Mouse (Mus musculus): ENCODE results near the gene Ech1. TPM values are rescaled to one million over a fixed set of nuclear protein-coding genes. Genes with fewer than 3 reads are reported as not detected.
A peak's percentile ranks its signal among the peaks of the same experiment; 100 is the strongest.

Gene Ech1
- polyA plus RNA-seq, 1 experiment from 2014 or later: 72.0 TPM

GRCm38 (mm10) chr7:28792391-28793185 is 32.4 kb upstream of the Ech1 start:
- Histone ChIP-seq H3K4me3 (no peak overlapping the region), H3K27ac (peak overlapping the region; percentile 32; the same call in 1 of the 2 replicates), H3K9me3 (no peaks in the 10 kb centered on the region), H3K4me1 (peaks cover 43% of the 10 kb centered on the region), H3K27me3 (ENCODE audit: poor library complexity, severe bottlenecking) (no peaks in the 10 kb centered on the region), H3K36me3 (replicated peaks) (peaks cover 7% of the 10 kb centered on the region; the same call in 1 of the 2 replicates)
- DNase-seq (ENCODE audit: extremely low spot score, low spot score): no peak
- WGBS: 85% methylated on average over 14 of the region's 14 CpGs

GRCm38 (mm10) chr7:28793834-28794233 is 31.2 kb upstream of the Ech1 start:
- Histone ChIP-seq H3K4me3 (no peak overlapping the region), H3K36me3 (replicated peaks) (no peaks in the 10 kb centered on the region), H3K27ac (no peak overlapping the region), H3K9me3 (no peaks in the 10 kb centered on the region), H3K27me3 (ENCODE audit: poor library complexity, severe bottlenecking) (no peaks in the 10 kb centered on the region), H3K4me1 (peaks cover 37% of the 10 kb centered on the region)
- 55% methylated on average over 2 of the region's 2 CpGs for WGBS
- no peak for DNase-seq (ENCODE audit: extremely low spot score, low spot score)

GRCm38 (mm10) chr7:28794496-28794895 is 30.5 kb upstream of the Ech1 start:
- no peak for DNase-seq (ENCODE audit: extremely low spot score, low spot score)
- H3K4me3 ChIP-seq: no peak overlapping the region
- no peaks in the 10 kb centered on the region for H3K36me3 ChIP-seq (replicated peaks)
- no peaks in the 10 kb centered on the region for H3K27me3 ChIP-seq (ENCODE audit: poor library complexity, severe bottlenecking)
- H3K4me1 ChIP-seq: peaks cover 31% of the 10 kb centered on the region
- WGBS: 84% methylated on average over 3 of the region's 3 CpGs
- no peak overlapping the region for H3K27ac ChIP-seq
- H3K9me3 ChIP-seq: no peaks in the 10 kb centered on the region

GRCm38 (mm10) chr7:28795832-28796231 is 29.2 kb upstream of the Ech1 start:
- DNase-seq (ENCODE audit: extremely low spot score, low spot score): no peak
- Histone ChIP-seq H3K27me3 (ENCODE audit: poor library complexity, severe bottlenecking) (no peaks in the 10 kb centered on the region), H3K4me3 (peak overlapping the region; percentile 41; the same call in 1 of the 2 replicates), H3K36me3 (replicated peaks) (no peaks in the 10 kb centered on the region), H3K9me3 (no peaks in the 10 kb centered on the region), H3K27ac (peak overlapping the region; percentile 82), H3K4me1 (peaks cover 20% of the 10 kb centered on the region)
- WGBS: 79% methylated on average over 15 of the region's 15 CpGs

GRCm38 (mm10) chr7:28796562-28796975 is 28.4 kb upstream of the Ech1 start:
- Histone ChIP-seq H3K9me3 (no peaks in the 10 kb centered on the region), H3K27ac (peak overlapping the region; percentile 82), H3K4me1 (peaks cover 24% of the 10 kb centered on the region), H3K36me3 (replicated peaks) (no peaks in the 10 kb centered on the region), H3K27me3 (ENCODE audit: poor library complexity, severe bottlenecking) (no peaks in the 10 kb centered on the region), H3K4me3 (peak overlapping the region; percentile 41)
- peak; percentile 77 for DNase-seq (ENCODE audit: extremely low spot score, low spot score)
- 20% methylated on average over 32 of the region's 32 CpGs for WGBS

- DNase-seq (ENCODE audit: extremely low spot score, low spot score): no peak
- H3K4me3 ChIP-seq: no peak overlapping the region
- 95% methylated on average over 9 of the region's 9 CpGs for whole genome bisulfite sequencing
- no peaks in the 10 kb centered on the region for H3K36me3 ChIP-seq (replicated peaks)
- H3K27ac ChIP-seq: no peak overlapping the region
- no peaks in the 10 kb centered on the region for H3K9me3 ChIP-seq
- no peaks in the 10 kb centered on the region for H3K27me3 ChIP-seq (ENCODE audit: poor library complexity, severe bottlenecking)
- peaks cover 41% of the 10 kb centered on the region for H3K4me1 ChIP-seq
Observed at GRCm38 (mm10) chr7:28799994-28800393, 25.0 kb upstream of the Ech1 start.

- Histone ChIP-seq H3K27ac (0 out of 2 replicates have a peak overlapping the region, but pooled peaks have one; percentile 85), H3K9me3 (no peaks in the 10 kb centered on the region), H3K27me3 (ENCODE audit: poor library complexity, severe bottlenecking) (no peaks in the 10 kb centered on the region), H3K36me3 (replicated peaks) (no peaks in the 10 kb centered on the region), H3K4me3 (no peak overlapping the region), H3K4me1 (peaks cover 49% of the 10 kb centered on the region)
- 86% methylated on average over 3 of the region's 3 CpGs for WGBS
- DNase-seq (ENCODE audit: extremely low spot score, low spot score): no peak
Observed at GRCm38 (mm10) chr7:28801451-28801850, 23.6 kb upstream of the Ech1 start.

GRCm38 (mm10) chr7:28801901-28802670 is 22.9 kb upstream of the Ech1 start:
- peak overlapping the region; percentile 22; the same call in 1 of the 2 replicates for H3K4me3 ChIP-seq
- H3K36me3 ChIP-seq (replicated peaks): no peaks in the 10 kb centered on the region
- DNase-seq (ENCODE audit: extremely low spot score, low spot score): no peak
- H3K4me1 ChIP-seq: peaks cover 47% of the 10 kb centered on the region
- 39% methylated on average over 10 of the region's 10 CpGs for WGBS
- no peaks in the 10 kb centered on the region for H3K9me3 ChIP-seq
- no peaks in the 10 kb centered on the region for H3K27me3 ChIP-seq (ENCODE audit: poor library complexity, severe bottlenecking)
- H3K27ac ChIP-seq: peak overlapping the region; percentile 85

- Histone ChIP-seq H3K9me3 (no peaks in the 10 kb centered on the region), H3K36me3 (replicated peaks) (no peaks in the 10 kb centered on the region), H3K27me3 (ENCODE audit: poor library complexity, severe bottlenecking) (no peaks in the 10 kb centered on the region), H3K27ac (peak overlapping the region; percentile 85), H3K4me3 (peak overlapping the region; percentile 22), H3K4me1 (peaks cover 56% of the 10 kb centered on the region)
- peak; percentile 59 for DNase-seq (ENCODE audit: extremely low spot score, low spot score)
- 6% methylated on average over 10 of the region's 10 CpGs for WGBS
Observed at GRCm38 (mm10) chr7:28802846-28803588, 22.0 kb upstream of the Ech1 start.

- H3K9me3 ChIP-seq: no peaks in the 10 kb centered on the region
- H3K36me3 ChIP-seq (replicated peaks): no peaks in the 10 kb centered on the region
- WGBS: 80% methylated on average over 4 of the region's 4 CpGs
- no peaks in the 10 kb centered on the region for H3K27me3 ChIP-seq (ENCODE audit: poor library complexity, severe bottlenecking)
- 0 out of 2 replicates have a peak overlapping the region, but pooled peaks have one; percentile 22 for H3K4me3 ChIP-seq
- no peak for DNase-seq (ENCODE audit: extremely low spot score, low spot score)
- peaks cover 62% of the 10 kb centered on the region for H3K4me1 ChIP-seq
- H3K27ac ChIP-seq: peak overlapping the region; percentile 85
Observed at GRCm38 (mm10) chr7:28803756-28804155, 21.3 kb upstream of the Ech1 start.

GRCm38 (mm10) chr7:28806869-28807268 is 18.1 kb upstream of the Ech1 start:
- peaks cover 3% of the 10 kb centered on the region for H3K36me3 ChIP-seq (replicated peaks)
- no peaks in the 10 kb centered on the region for H3K9me3 ChIP-seq
- WGBS: 90% methylated on average over 4 of the region's 4 CpGs
- H3K4me1 ChIP-seq: peaks cover 64% of the 10 kb centered on the region
- H3K27ac ChIP-seq: no peak overlapping the region
- no peaks in the 10 kb centered on the region for H3K27me3 ChIP-seq (ENCODE audit: poor library complexity, severe bottlenecking)
- no peak for DNase-seq (ENCODE audit: extremely low spot score, low spot score)
- H3K4me3 ChIP-seq: no peak overlapping the region

- no peak for DNase-seq (ENCODE audit: extremely low spot score, low spot score)
- peaks cover 64% of the 10 kb centered on the region for H3K4me1 ChIP-seq
Observed at GRCm38 (mm10) chr7:28807641-28808220, 17.3 kb upstream of the Ech1 start.

More at GRCm38 (mm10) chr7:28807641-28808220, 17.3 kb upstream of the Ech1 start:
- H3K27ac ChIP-seq: peak overlapping the region; percentile 100
- peak overlapping the region; percentile 93 for H3K4me3 ChIP-seq
- no peaks in the 10 kb centered on the region for H3K9me3 ChIP-seq
- 26% methylated on average over 7 of the region's 8 CpGs for WGBS
- no peaks in the 10 kb centered on the region for H3K27me3 ChIP-seq (ENCODE audit: poor library complexity, severe bottlenecking)
- H3K36me3 ChIP-seq (replicated peaks): peaks cover 12% of the 10 kb centered on the region
